Mouse (Mus musculus) kidney, embryonic 15.5 days (tissue): Measurements from ENCODE around the gene Thbs3. TPM values are rescaled to one million over a fixed set of nuclear protein-coding genes. Genes with fewer than 3 reads are reported as not detected.
A peak's percentile ranks its signal among the peaks of the same experiment; 100 is the strongest.

Source experiments
- ATAC-seq: fragments of 200-750 bp; cut with Nextera tagmentation; replicated peaks from 2 replicates; pipeline ENCODE4 v1.8.0; 2017; ENCODE audit warnings: moderate TSS enrichment; ENCODE audit not compliant: low FRiP score
- H3K27ac ChIP-seq: fragments of 300-500 bp; sonication (generic); 2 replicates; pipeline ENCODE4 v1.5.1; 2015; ENCODE audit warnings: mild to moderate bottlenecking, inconsistent platforms
- H3K27me3 ChIP-seq: fragments of 300-500 bp; sonication (generic); 2 replicates; pipeline ENCODE4 v1.6.1; 2015; ENCODE audit warnings: inconsistent platforms
- H3K36me3 ChIP-seq: fragments of 300-500 bp; sonication (generic); 2 replicates; pipeline ENCODE4 v1.6.1; 2015; ENCODE audit warnings: inconsistent platforms
- H3K4me1 ChIP-seq: fragments of 300-500 bp; sonication (generic); 2 replicates; pipeline ENCODE4 v1.6.1; 2015; ENCODE audit warnings: inconsistent platforms
- H3K4me2 ChIP-seq: fragments of 300-500 bp; sonication (generic); 2 replicates; pipeline ENCODE4 v1.6.1; 2015; ENCODE audit warnings: moderate library complexity, mild to moderate bottlenecking, inconsistent platforms
- H3K4me3 ChIP-seq: fragments of 300-500 bp; sonication (generic); replicated peaks from 2 replicates; pipeline ENCODE4 v1.5.1; 2015; ENCODE audit warnings: mild to moderate bottlenecking, inconsistent platforms
- H3K9ac ChIP-seq: fragments of 300-500 bp; sonication (generic); 2 replicates; pipeline ENCODE4 v1.6.1; 2015; ENCODE audit warnings: mild to moderate bottlenecking, inconsistent platforms
- H3K9me3 ChIP-seq: fragments of 300-500 bp; sonication (generic); replicated peaks from 2 replicates; pipeline ENCODE4 v1.6.1; 2016; ENCODE audit warnings: inconsistent platforms
- WGBS: fragments of 180-500 bp; shearing (Covaris S2); methylation state at CpG from one replicate; pipeline ENCODE4 v1.1.7; 2015; ENCODE audit warnings: mixed read lengths; 5-methylcytosine and 5-hydroxymethylcytosine counted together
- polyA plus RNA-seq: library from polyadenylated mRNA; unstranded; fragments of >200 nt; fragmentation: Nextera tagmentation; extraction: Ambion mirVana; gene quantifications from 2 replicates; pipeline ENCODE4 v1.2.1, GENCODE M21; 2015

The Thbs3 gene
- polyA plus RNA-seq, 1 experiment from 2014 or later: 20.5 TPM

GRCm38 (mm10) chr3:89183058-89183958 lies 31.7 kb upstream of the Thbs3 start, which contains the start of gene Fam189b:
Gene Fam189b, plus strand, starts transcription at chr3:89183143.
- no peaks in the 10 kb centered on the region for H3K9me3 ChIP-seq
- peak; percentile 92 for ATAC-seq
- H3K36me3 ChIP-seq: peaks cover 50% of the 10 kb centered on the region
- peak within 1 kb of the TSS; percentile 83 for H3K4me2 ChIP-seq
- H3K9ac ChIP-seq: peak within 1 kb of the TSS; percentile 54
- H3K27ac ChIP-seq: peak within 1 kb of the TSS; percentile 89
- H3K4me1 ChIP-seq: peaks cover 65% of the 10 kb centered on the region
- WGBS: 5% methylated on average over 39 of the region's 39 CpGs
- no peaks in the 10 kb centered on the region for H3K27me3 ChIP-seq
- H3K4me3 ChIP-seq: peak within 1 kb of the TSS; percentile 60

GRCm38 (mm10) chr3:89183959-89184315 lies 31.0 kb upstream of the Thbs3 start:
- WGBS: 66% methylated on average over 6 of the region's 6 CpGs
- Histone ChIP-seq H3K9ac (peak overlapping the region; percentile 54), H3K4me3 (peak overlapping the region; percentile 60), H3K27ac (peak overlapping the region; percentile 89), H3K4me1 (peaks cover 65% of the 10 kb centered on the region), H3K9me3 (no peaks in the 10 kb centered on the region), H3K4me2 (peak overlapping the region; percentile 83), H3K36me3 (peaks cover 55% of the 10 kb centered on the region), H3K27me3 (no peaks in the 10 kb centered on the region)
- no peak for ATAC-seq

- no peak for ATAC-seq
- H3K9me3 ChIP-seq: no peaks in the 10 kb centered on the region
- 35% methylated on average over 23 of the region's 23 CpGs for WGBS
- H3K36me3 ChIP-seq: peaks cover 27% of the 10 kb centered on the region
- H3K27ac ChIP-seq: peak overlapping the region; percentile 78; the same call in 1 of the 2 replicates
- peak overlapping the region; percentile 40 for H3K4me2 ChIP-seq
- H3K4me1 ChIP-seq: peaks cover 60% of the 10 kb centered on the region
- H3K9ac ChIP-seq: no peak overlapping the region
- H3K27me3 ChIP-seq: no peaks in the 10 kb centered on the region
- no peak overlapping the region; the same call in 1 of the 2 replicates for H3K4me3 ChIP-seq
Measured at GRCm38 (mm10) chr3:89187197-89187596, 27.8 kb upstream of the Thbs3 start.

- no peak for ATAC-seq
- H3K9ac ChIP-seq: no peak overlapping the region
- WGBS: 59% methylated on average over 18 of the region's 18 CpGs
Measured at GRCm38 (mm10) chr3:89187690-89188477, 27.1 kb upstream of the Thbs3 start.

GRCm38 (mm10) chr3:89188478-89188875 lies 26.5 kb upstream of the Thbs3 start:
- WGBS: 58% methylated on average over 12 of the region's 12 CpGs
- Histone ChIP-seq H3K4me3 (no peak overlapping the region), H3K36me3 (peaks cover 25% of the 10 kb centered on the region), H3K4me1 (peaks cover 52% of the 10 kb centered on the region), H3K4me2 (peak overlapping the region; percentile 9; the same call in 1 of the 2 replicates), H3K9ac (no peak overlapping the region), H3K9me3 (no peaks in the 10 kb centered on the region), H3K27me3 (no peaks in the 10 kb centered on the region), H3K27ac (peak overlapping the region; percentile 78)
- no peak for ATAC-seq

More at GRCm38 (mm10) chr3:89187690-89188477, 27.1 kb upstream of the Thbs3 start:
- no peaks in the 10 kb centered on the region for H3K27me3 ChIP-seq
- H3K9me3 ChIP-seq: no peaks in the 10 kb centered on the region
- no peak overlapping the region for H3K4me3 ChIP-seq
- peaks cover 54% of the 10 kb centered on the region for H3K4me1 ChIP-seq
- peak overlapping the region; percentile 40 for H3K4me2 ChIP-seq
- H3K36me3 ChIP-seq: peaks cover 25% of the 10 kb centered on the region
- peak overlapping the region; percentile 78 for H3K27ac ChIP-seq

GRCm38 (mm10) chr3:89190436-89190835 lies 24.5 kb upstream of the Thbs3 start:
- 82% methylated on average over 8 of the region's 8 CpGs for WGBS
- ATAC-seq: no peak

GRCm38 (mm10) chr3:89193351-89193750 lies 21.6 kb upstream of the Thbs3 start:
- no peak for ATAC-seq
- WGBS: 76% methylated on average over 1 of the region's 1 CpGs
- H3K4me3 ChIP-seq: no peak overlapping the region

More at GRCm38 (mm10) chr3:89190436-89190835, 24.5 kb upstream of the Thbs3 start:
- H3K27ac ChIP-seq: no peak overlapping the region
- peaks cover 25% of the 10 kb centered on the region for H3K36me3 ChIP-seq
- no peak overlapping the region for H3K9ac ChIP-seq
- H3K4me3 ChIP-seq: no peak overlapping the region
- H3K4me1 ChIP-seq: peaks cover 34% of the 10 kb centered on the region
- H3K27me3 ChIP-seq: no peaks in the 10 kb centered on the region
- no peak overlapping the region for H3K4me2 ChIP-seq
- no peaks in the 10 kb centered on the region for H3K9me3 ChIP-seq

GRCm38 (mm10) chr3:89193853-89194252 lies 21.1 kb upstream of the Thbs3 start:
- no peak for ATAC-seq
- peaks cover 14% of the 10 kb centered on the region for H3K4me1 ChIP-seq
- WGBS: 86% methylated on average over 2 of the region's 2 CpGs
- no peak overlapping the region for H3K4me2 ChIP-seq
- no peaks in the 10 kb centered on the region for H3K9me3 ChIP-seq
- H3K27ac ChIP-seq: no peak overlapping the region
- H3K27me3 ChIP-seq: no peaks in the 10 kb centered on the region
- no peak overlapping the region for H3K4me3 ChIP-seq
- H3K36me3 ChIP-seq: peaks cover 5% of the 10 kb centered on the region; the same call in 1 of the 2 replicates
- H3K9ac ChIP-seq: no peak overlapping the region

More at GRCm38 (mm10) chr3:89193351-89193750, 21.6 kb upstream of the Thbs3 start:
- Histone ChIP-seq H3K4me1 (peaks cover 19% of the 10 kb centered on the region), H3K4me2 (no peak overlapping the region), H3K27ac (no peak overlapping the region), H3K36me3 (peaks cover 10% of the 10 kb centered on the region), H3K27me3 (no peaks in the 10 kb centered on the region), H3K9ac (no peak overlapping the region), H3K9me3 (no peaks in the 10 kb centered on the region)

GRCm38 (mm10) chr3:89195979-89196877 lies 18.8 kb upstream of the Thbs3 start:
- peak overlapping the region; percentile 46 for H3K4me3 ChIP-seq
- ATAC-seq: peak; percentile 97

GRCm38 (mm10) chr3:89199839-89200238 lies 15.1 kb upstream of the Thbs3 start:
- H3K27me3 ChIP-seq: no peaks in the 10 kb centered on the region
- H3K36me3 ChIP-seq: 0 out of 2 replicates have a peak, but pooled peaks cover 6% of the 10 kb centered on the region
- H3K27ac ChIP-seq: no peak overlapping the region
- no peak for ATAC-seq
- WGBS: 74% methylated on average over 3 of the region's 3 CpGs
- H3K4me2 ChIP-seq: no peak overlapping the region
- H3K4me3 ChIP-seq: no peak overlapping the region
- peaks cover 23% of the 10 kb centered on the region for H3K4me1 ChIP-seq
- H3K9ac ChIP-seq: no peak overlapping the region
- no peaks in the 10 kb centered on the region for H3K9me3 ChIP-seq

More at GRCm38 (mm10) chr3:89195979-89196877, 18.8 kb upstream of the Thbs3 start:
- Histone ChIP-seq H3K27me3 (no peaks in the 10 kb centered on the region), H3K9me3 (no peaks in the 10 kb centered on the region), H3K36me3 (no peaks in the 10 kb centered on the region), H3K4me1 (peaks cover 12% of the 10 kb centered on the region), H3K9ac (peak overlapping the region; percentile 57), H3K4me2 (peak overlapping the region; percentile 62), H3K27ac (peak overlapping the region; percentile 88)
- 9% methylated on average over 33 of the region's 33 CpGs for WGBS
